Mouse (Mus musculus) stomach, postnatal 0 days (tissue): ENCODE results near the gene Mrps18a. TPM values are rescaled to one million over a fixed set of nuclear protein-coding genes. Genes with fewer than 3 reads are reported as not detected.

Source experiments
- ATAC-seq: fragments of 200-750 bp; cut with Nextera tagmentation; 2 replicates; pipeline ENCODE4 v1.8.0; 2017; ENCODE audit not compliant: low FRiP score, low TSS enrichment
- DNase-seq: peaks from one replicate; pipeline ENCODE4 v3.0.0-alpha.2; 2016; ENCODE audit warnings: low spot score
- H3K27ac ChIP-seq: fragments of 300-500 bp; sonication (generic); replicated peaks from 2 replicates; pipeline ENCODE4 v1.5.1; 2014; ENCODE audit warnings: mild to moderate bottlenecking, control low read depth
- H3K27me3 ChIP-seq: fragments of 300-500 bp; sonication (generic); 2 replicates; pipeline ENCODE4 v1.6.1; 2014; ENCODE audit warnings: low read length; ENCODE audit not compliant: control insufficient read depth, insufficient read depth
- H3K36me3 ChIP-seq: fragments of 300-500 bp; sonication (generic); 2 replicates; pipeline ENCODE4 v1.6.1; 2014; ENCODE audit warnings: low read length, mixed read lengths; ENCODE audit not compliant: control insufficient read depth, insufficient read depth
- H3K4me1 ChIP-seq: fragments of 300-500 bp; sonication (generic); replicated peaks from 2 replicates; pipeline ENCODE4 v1.6.1; 2014; ENCODE audit warnings: antibody characterized with exemption; ENCODE audit not compliant: control insufficient read depth, insufficient read depth
- H3K4me2 ChIP-seq: fragments of 300-500 bp; sonication (generic); replicated peaks from 2 replicates; pipeline ENCODE4 v1.6.1; 2014; ENCODE audit warnings: low read depth, mild to moderate bottlenecking, control low read depth, moderate library complexity
- H3K4me3 ChIP-seq: fragments of 300-500 bp; sonication (generic); 2 replicates; pipeline ENCODE4 v1.5.1; 2014; ENCODE audit warnings: low read depth, low read length, control low read depth
- H3K9ac ChIP-seq: fragments of 300-500 bp; sonication (generic); 2 replicates; pipeline ENCODE4 v1.6.1; 2014; ENCODE audit warnings: mild to moderate bottlenecking, low read length, control low read depth, mixed read lengths
- H3K9me3 ChIP-seq: fragments of 300-500 bp; sonication (generic); 2 replicates; pipeline ENCODE4 v1.6.1; 2016; ENCODE audit warnings: low read length; ENCODE audit not compliant: control insufficient read depth
- CTCF ChIP-seq: IDR thresholded peaks from 2 replicates; pipeline ENCODE4 v1.5.1; 2016; ENCODE audit warnings: antibody characterized with exemption, low read depth, mild to moderate bottlenecking, moderate library complexity
- EP300 ChIP-seq: optimal IDR thresholded peaks from 2 replicates; pipeline ENCODE3; 2016; ENCODE audit warnings: antibody characterized with exemption
- WGBS: fragments of 180-500 bp; shearing (Covaris S2); extraction: QIAGEN DNeasy Blood & Tissue Kit; methylation state at CpG from one replicate; pipeline ENCODE4 v1.1.7; 2014; 5-methylcytosine and 5-hydroxymethylcytosine counted together
- polyA plus RNA-seq: library from polyadenylated mRNA; unstranded; fragments of >200 nt; fragmentation: Nextera tagmentation; extraction: Ambion mirVana; gene quantifications from 2 replicates; pipeline ENCODE4 v1.2.1, GENCODE M21; 2015

Mrps18a gene
- polyA plus RNA-seq, 1 experiment from 2014 or later = 99.0 TPM

DNA sequence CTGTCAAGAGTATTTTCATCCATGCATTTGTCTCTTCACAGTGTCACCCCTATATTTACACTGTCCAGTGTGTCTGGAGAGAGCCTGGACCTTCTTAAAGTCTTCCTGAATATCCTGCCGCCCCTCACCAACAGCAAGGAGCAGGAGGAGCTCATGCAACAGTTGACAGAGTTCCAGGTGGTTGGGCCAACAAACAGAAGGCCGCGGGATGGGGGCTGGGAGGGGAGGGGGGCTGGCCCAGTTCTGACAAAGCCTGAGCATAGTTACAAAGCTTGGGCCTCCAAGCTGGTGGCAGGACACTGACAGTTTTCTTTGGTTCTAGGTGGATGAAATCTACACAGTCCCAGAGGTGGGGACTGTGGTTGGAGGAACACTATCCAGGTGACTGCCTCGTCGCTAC lies 55.5 kb downstream of the Mrps18a start:
- no peak for TF ChIP-seq EP300
- TF ChIP-seq CTCF = no peak
- Histone ChIP-seq H3K27ac (no peak overlapping the region), H3K27me3 (no peaks in the 10 kb centered on the region), H3K9me3 (no peaks in the 10 kb centered on the region), H3K4me1 (no peaks in the 10 kb centered on the region; the same call in 1 of the 2 replicates), H3K4me2 (no peak overlapping the region), H3K4me3 (no peak overlapping the region), H3K9ac (no peak overlapping the region), H3K36me3 (peaks cover 29% of the 10 kb centered on the region)
- WGBS = 56% methylated on average over 5 of the region's 5 CpGs
- ATAC-seq = no peak
- no peak for DNase-seq

- no peaks in the 10 kb centered on the region for H3K27me3 ChIP-seq
- H3K27ac ChIP-seq = no peak overlapping the region
- peaks cover 31% of the 10 kb centered on the region for H3K36me3 ChIP-seq
- H3K4me1 ChIP-seq = no peaks in the 10 kb centered on the region; the same call in 1 of the 2 replicates
- no peaks in the 10 kb centered on the region for H3K9me3 ChIP-seq
- TF ChIP-seq CTCF (peak; percentile 59), EP300 (no peak)
- H3K9ac ChIP-seq = no peak overlapping the region
- WGBS = 78% methylated on average over 11 of the region's 11 CpGs
- DNase-seq (no peak), ATAC-seq (no peak)
- no peak overlapping the region for H3K4me3 ChIP-seq
- no peak overlapping the region for H3K4me2 ChIP-seq
Observed at GRCm38 (mm10) chr17:46167014-46167413, 56.2 kb downstream of the Mrps18a start.

- Histone ChIP-seq H3K4me2 (no peak overlapping the region), H3K36me3 (peaks cover 39% of the 10 kb centered on the region), H3K4me3 (no peak overlapping the region), H3K4me1 (no peaks in the 10 kb centered on the region), H3K27me3 (no peaks in the 10 kb centered on the region), H3K9ac (no peak overlapping the region), H3K27ac (no peak overlapping the region), H3K9me3 (no peaks in the 10 kb centered on the region)
- no peak for DNase-seq
- peak; percentile 27 for ATAC-seq
- WGBS = 41% methylated on average over 5 of the region's 5 CpGs
- TF ChIP-seq EP300 (no peak), CTCF (no peak)
Observed at GRCm38 (mm10) chr17:46168318-46168717, 57.5 kb downstream of the Mrps18a start.

DNA sequence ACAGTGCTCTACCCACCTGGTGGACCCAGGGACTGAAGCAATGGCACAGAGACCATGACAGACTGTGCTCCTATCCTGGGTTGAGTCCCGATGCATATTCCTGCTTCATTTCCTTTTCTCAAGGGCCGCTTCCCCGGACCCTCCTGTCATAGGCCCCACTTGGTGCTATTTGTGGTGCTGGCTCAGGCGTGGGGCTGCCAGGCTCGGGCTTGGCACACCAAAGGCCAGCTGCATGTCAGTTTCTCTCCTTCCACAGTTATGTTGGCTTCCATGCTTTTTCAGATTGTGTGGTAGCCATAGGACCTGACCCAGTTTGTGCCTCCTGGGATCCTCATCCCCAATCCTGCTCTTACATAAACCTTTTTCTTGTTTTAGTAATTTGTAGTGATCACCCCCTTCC lies 58.0 kb downstream of the Mrps18a start:
- Histone ChIP-seq H3K27ac (no peak overlapping the region), H3K4me1 (no peaks in the 10 kb centered on the region), H3K4me2 (no peak overlapping the region), H3K9ac (no peak overlapping the region), H3K9me3 (no peaks in the 10 kb centered on the region), H3K36me3 (peaks cover 39% of the 10 kb centered on the region), H3K4me3 (no peak overlapping the region), H3K27me3 (no peaks in the 10 kb centered on the region)
- ATAC-seq = no peak
- WGBS = 89% methylated on average over 5 of the region's 5 CpGs
- no peak for TF ChIP-seq EP300
- TF ChIP-seq CTCF = no peak
- DNase-seq = no peak

DNA sequence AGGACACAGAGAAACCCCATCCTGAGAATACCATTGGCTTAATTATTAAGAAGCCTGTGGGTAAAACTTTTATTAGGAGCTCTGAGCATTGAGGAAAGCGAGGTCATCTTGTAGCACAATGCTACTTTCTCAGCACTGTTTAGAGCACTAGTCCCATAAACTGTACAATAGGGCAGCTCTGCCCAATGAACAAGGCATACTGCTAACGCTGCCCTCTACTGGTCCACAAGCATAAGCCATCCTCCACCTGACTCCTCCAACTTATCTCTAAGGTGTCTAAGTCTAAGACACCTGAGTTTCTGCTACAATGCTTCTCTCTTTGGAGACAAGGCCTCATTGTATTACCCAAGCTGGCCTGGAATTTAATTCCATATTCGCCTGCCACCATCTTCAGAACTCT lies 59.8 kb downstream of the Mrps18a start:
- H3K9me3 ChIP-seq = no peaks in the 10 kb centered on the region
- H3K27ac ChIP-seq = no peak overlapping the region
- no peak for TF ChIP-seq EP300
- peak; percentile 80 for TF ChIP-seq CTCF
- H3K9ac ChIP-seq = no peak overlapping the region
- no peak for DNase-seq
- no peaks in the 10 kb centered on the region for H3K27me3 ChIP-seq
- H3K4me3 ChIP-seq = no peak overlapping the region
- ATAC-seq = 0 out of 2 replicates have a peak, but pooled peaks have one; percentile 39
- peaks cover 30% of the 10 kb centered on the region for H3K36me3 ChIP-seq
- WGBS = 73% methylated on average over 3 of the region's 3 CpGs
- no peaks in the 10 kb centered on the region for H3K4me1 ChIP-seq
- H3K4me2 ChIP-seq = no peak overlapping the region

Other genes starting within 250 kb of the Mrps18a start
- 2.4 and 3.1 TPM in 2 replicates for gene Vegfa, start 78.6 kb upstream of the Mrps18a start, polyA plus RNA-seq
- gene Rsph9, start 33.2 kb downstream of the Mrps18a start, polyA plus RNA-seq = 13.1 and 13.6 TPM in 2 replicates
- gene Mad2l1bp, start 42.6 kb downstream of the Mrps18a start, polyA plus RNA-seq = 35.5 and 35.8 TPM in 2 replicates
- 21.2 and 21.6 TPM in 2 replicates for gene Gtpbp2, start 50.0 kb downstream of the Mrps18a start, polyA plus RNA-seq
- gene Polh, start 91.7 kb downstream of the Mrps18a start, polyA plus RNA-seq = 7.5 and 8.0 TPM in 2 replicates
- 11.5 and 12.2 TPM in 2 replicates for gene Xpo5, start 91.8 kb downstream of the Mrps18a start, polyA plus RNA-seq
- 47.7 and 48.0 TPM in 2 replicates for gene Polr1c, start 137.1 kb downstream of the Mrps18a start, polyA plus RNA-seq
- gene Yipf3, start 137.1 kb downstream of the Mrps18a start, polyA plus RNA-seq = 119 and 125 TPM in 2 replicates
- 0.73 and 0.79 TPM in 2 replicates for gene Lrrc73, start 142.5 kb downstream of the Mrps18a start, polyA plus RNA-seq
- gene Tjap1, start 172.0 kb downstream of the Mrps18a start, polyA plus RNA-seq = 13.5 and 17.7 TPM in 2 replicates
- gene Dlk2, start 186.4 kb downstream of the Mrps18a start, polyA plus RNA-seq = 8.9 and 10.8 TPM in 2 replicates
- 3.5 and 4.3 TPM in 2 replicates for gene Abcc10, start 217.4 kb downstream of the Mrps18a start, polyA plus RNA-seq